Mouse (Mus musculus) urinary bladder, postnatal 36 days (tissue): ENCODE results near the gene Wee1.
"Not testable (repeated sequence)": the region's sequence is repeated elsewhere in the genome, so short reads cannot be mapped to it uniquely, and the experiment has no call there.

Experiments used
- DNase-seq, 2 experiments: peaks; one replicate each; pipeline ENCODE4 v3.0.0; 2022; ENCODE audit warnings: low spot score in 2 of 2, mixed read lengths in 1 of 2

Wee1 gene

GRCm38 (mm10) chr7:110122565-110123422 is 948 bp downstream of the Wee1 start:
- peak; percentile 64 to 78 for DNase-seq

GRCm38 (mm10) chr7:110123844-110124555 is 2.2 kb downstream of the Wee1 start:
- DNase-seq: no peak

GRCm38 (mm10) chr7:110128566-110128965 is 6.7 kb downstream of the Wee1 start:
- no peak for DNase-seq

- DNase-seq: not testable (repeated sequence)
Observed at GRCm38 (mm10) chr7:110132272-110132671, 10.4 kb downstream of the Wee1 start.

GRCm38 (mm10) chr7:110133988-110134387 is 12.1 kb downstream of the Wee1 start:
- DNase-seq: no peak

- no peak for DNase-seq
Observed at GRCm38 (mm10) chr7:110138538-110138937, 16.7 kb downstream of the Wee1 start.

- DNase-seq: no peak
Observed at GRCm38 (mm10) chr7:110143863-110144262, 22.0 kb downstream of the Wee1 start.

GRCm38 (mm10) chr7:110152891-110153290 is 31.0 kb downstream of the Wee1 start:
- no peak for DNase-seq

GRCm38 (mm10) chr7:110156712-110157260 is 34.9 kb downstream of the Wee1 start:
- DNase-seq: no peak

- DNase-seq: no peak
Observed at GRCm38 (mm10) chr7:110157261-110157910, 35.5 kb downstream of the Wee1 start.

GRCm38 (mm10) chr7:110158073-110158472 is 36.2 kb downstream of the Wee1 start:
- DNase-seq: no peak

- DNase-seq: not testable (repeated sequence)
Observed at GRCm38 (mm10) chr7:110160109-110160508, 38.3 kb downstream of the Wee1 start.

GRCm38 (mm10) chr7:110160601-110161000 is 38.8 kb downstream of the Wee1 start:
- no peak for DNase-seq

- DNase-seq: no peak
Observed at GRCm38 (mm10) chr7:110163024-110163423, 41.2 kb downstream of the Wee1 start.

GRCm38 (mm10) chr7:110164103-110164681 is 42.3 kb downstream of the Wee1 start:
- peak; percentile 81 to 91 for DNase-seq

- DNase-seq: peak; percentile 92 to 94
Observed at GRCm38 (mm10) chr7:110164712-110165122, 42.9 kb downstream of the Wee1 start.

GRCm38 (mm10) chr7:110166233-110166632 is 44.4 kb downstream of the Wee1 start:
- no peak for DNase-seq

- DNase-seq: no peak
Observed at GRCm38 (mm10) chr7:110179208-110179607, 57.4 kb downstream of the Wee1 start.

- no peak for DNase-seq
Observed at GRCm38 (mm10) chr7:110180613-110181012, 58.8 kb downstream of the Wee1 start.

- no peak for DNase-seq
Observed at GRCm38 (mm10) chr7:110181446-110181845, 59.6 kb downstream of the Wee1 start.

GRCm38 (mm10) chr7:110184608-110185007 is 62.8 kb downstream of the Wee1 start:
- no peak for DNase-seq

GRCm38 (mm10) chr7:110189951-110190350 is 68.1 kb downstream of the Wee1 start:
- DNase-seq: no peak
